Mouse (Mus musculus) heart, adult 2 months (tissue): ENCODE measurements around the gene Irf2bp2. TPM values are rescaled to one million over a fixed set of nuclear protein-coding genes. Genes with fewer than 3 reads are reported as not detected.
A peak's percentile ranks its signal among the peaks of the same experiment; 100 is the strongest.

Source experiments
- DNase-seq, 2 experiments: peaks; one replicate each; pipeline ENCODE4 v3.0.0; 2021
- H3K27ac ChIP-seq: fragments of 200-600 bp; 2 replicates; pipeline ENCODE4 v1.8.1; 2022
- H3K27me3 ChIP-seq: fragments of 200-500 bp; 2 replicates; pipeline ENCODE4 v1.6.1; 2012; ENCODE audit warnings: mild to moderate bottlenecking, low read length, inconsistent platforms, mixed read lengths; ENCODE audit not compliant: control insufficient read depth, insufficient read depth
- H3K36me3 ChIP-seq: fragments of 200-500 bp; 2 replicates; pipeline ENCODE4 v1.6.1; 2012; ENCODE audit warnings: low read length, inconsistent platforms; ENCODE audit not compliant: control insufficient read depth, insufficient read depth
- H3K4me1 ChIP-seq: fragments of 200-500 bp; 2 replicates; pipeline ENCODE4 v1.6.1; 2011; ENCODE audit warnings: low read length; ENCODE audit not compliant: control insufficient read depth, insufficient read depth
- H3K4me3 ChIP-seq: fragments of 200-600 bp; 2 replicates; pipeline ENCODE4 v1.8.1; 2022
- H3K79me2 ChIP-seq: fragments of 200-500 bp; replicated peaks from 2 replicates; pipeline ENCODE4 v1.6.1; 2012; ENCODE audit warnings: mild to moderate bottlenecking, inconsistent platforms, low read length, moderate library complexity, mixed read lengths; ENCODE audit not compliant: control insufficient read depth, insufficient read depth
- H3K9ac ChIP-seq: fragments of 200-500 bp; 2 replicates; pipeline ENCODE4 v1.6.1; 2012; ENCODE audit warnings: low read depth, mild to moderate bottlenecking, control low read depth, inconsistent platforms, low read length, mixed read lengths
- CTCF ChIP-seq: fragments of 200-600 bp; IDR thresholded peaks from 2 replicates; pipeline ENCODE4 v1.8.1; 2022; ENCODE audit warnings: antibody characterized with exemption, mild to moderate bottlenecking, moderate library complexity
- EP300 ChIP-seq: fragments of 200-500 bp; IDR thresholded peaks from 2 replicates; pipeline ENCODE4 v1.6.1; 2011; ENCODE audit warnings: low read depth, low read length, control low read depth; ENCODE audit not compliant: insufficient read depth
- POLR2A ChIP-seq: fragments of 200-500 bp; IDR thresholded peaks from 2 replicates; pipeline ENCODE4 v1.6.1; 2011; ENCODE audit warnings: mild to moderate bottlenecking, low read depth, low read length, control low read depth; ENCODE audit not compliant: insufficient read depth
- WGBS: fragments of 180-500 bp; shearing (Covaris S2); methylation state at CpG from one replicate; pipeline ENCODE4 v1.1.7; 2018; 5-methylcytosine and 5-hydroxymethylcytosine counted together
- intact Hi-C: fragments of 180-260 bp; cut with DNase I; formaldehyde crosslinking; loops from one replicate; pipeline ENCODE4 v1.15.1; 2025
- polyA plus RNA-seq: library from polyadenylated mRNA; depleted of rRNA; stranded (reverse); fragments of >200 nt; gene quantifications from 2 replicates; pipeline ENCODE4 v1.2.3, GENCODE M21; 2012
- total RNA-seq, 2 experiments: library from RNA; stranded (reverse); gene quantifications; 2 replicates each; pipeline ENCODE4 v1.2.3; 2021

Gene Irf2bp2
- total and polyA plus RNA-seq, 3 experiments = 33.8 to 132 (median 56.3) TPM

DNA sequence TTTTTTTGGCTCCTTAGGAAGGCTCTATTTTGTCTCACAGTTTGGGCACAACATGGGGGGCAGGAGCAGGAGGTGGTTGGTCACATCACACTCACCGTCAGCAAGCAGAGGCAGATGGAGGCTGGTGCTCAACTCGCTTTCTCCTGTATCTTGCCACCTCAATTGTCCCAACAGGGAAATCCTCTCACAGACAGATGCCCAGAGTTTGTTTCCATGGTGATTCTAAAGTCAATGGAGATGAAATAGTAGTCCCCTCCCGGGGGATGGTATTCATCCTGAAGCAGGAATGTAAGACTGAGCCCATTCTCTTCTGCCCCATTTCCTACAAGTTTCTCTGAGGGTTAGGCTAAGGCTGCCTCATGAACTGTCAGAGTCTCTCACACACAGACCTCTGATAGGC, 23.7 kb downstream of the Irf2bp2 start:
- Histone ChIP-seq H3K9ac (no peak overlapping the region), H3K4me3 (no peak overlapping the region), H3K79me2 (no peaks in the 10 kb centered on the region), H3K36me3 (no peaks in the 10 kb centered on the region), H3K27me3 (no peaks in the 10 kb centered on the region), H3K27ac (no peak overlapping the region), H3K4me1 (peaks cover 27% of the 10 kb centered on the region)
- TF ChIP-seq POLR2A (no peak), EP300 (no peak), CTCF (no peak)
- 89% methylated on average over 3 of the region's 3 CpGs for WGBS
- DNase-seq = no peak
- intact Hi-C loops = no loop called here

DNA sequence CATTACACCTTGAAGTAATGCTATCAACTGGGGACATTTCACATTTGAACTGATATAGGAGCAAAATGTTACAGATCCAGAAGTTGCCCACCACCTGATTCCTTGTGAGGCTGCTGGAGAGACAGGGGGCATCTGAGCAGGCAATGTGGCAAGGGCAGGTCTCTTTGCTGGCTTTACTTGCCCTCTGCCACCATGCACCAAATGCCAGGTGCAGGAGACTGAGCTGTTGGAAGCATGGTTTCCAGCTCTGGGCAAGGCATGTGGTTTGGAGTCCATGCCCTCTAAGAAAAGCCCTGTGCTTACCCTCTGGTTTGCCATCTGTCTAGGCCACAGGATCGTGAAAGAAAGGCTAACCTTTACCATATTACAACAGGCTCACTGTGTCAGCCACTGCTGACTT, 24.1 kb downstream of the Irf2bp2 start:
- no peak for TF ChIP-seq CTCF
- TF ChIP-seq EP300 = no peak
- no peak for TF ChIP-seq POLR2A
- no peak overlapping the region for H3K27ac ChIP-seq

GRCm38 (mm10) chr8:126567674-126568073, 26.1 kb downstream of the Irf2bp2 start:
- Histone ChIP-seq H3K27ac (peak overlapping the region; percentile 96), H3K4me3 (no peak overlapping the region), H3K9ac (0 out of 2 replicates have a peak overlapping the region, but pooled peaks have one; percentile 12), H3K27me3 (no peaks in the 10 kb centered on the region), H3K4me1 (peaks cover 31% of the 10 kb centered on the region), H3K79me2 (no peaks in the 10 kb centered on the region), H3K36me3 (no peaks in the 10 kb centered on the region)
- TF ChIP-seq POLR2A (peak; percentile 53; the same call in 1 of the 2 replicates), EP300 (peak; percentile 93), CTCF (no peak)
- WGBS = 63% methylated on average over 2 of the region's 2 CpGs
- DNase-seq = peak in 1 of 2 experiments; percentile 73
- intact Hi-C loops = loop anchor here (2.0 kb wide), 1 partner anchor 17 kb away; no protein-coding TSS in a partner anchor

More for the DNA sequence above, 24.1 kb downstream of the Irf2bp2 start:
- no peak for DNase-seq
- Histone ChIP-seq H3K79me2 (no peaks in the 10 kb centered on the region), H3K4me3 (no peak overlapping the region), H3K27me3 (no peaks in the 10 kb centered on the region), H3K36me3 (no peaks in the 10 kb centered on the region), H3K9ac (no peak overlapping the region), H3K4me1 (peaks cover 31% of the 10 kb centered on the region)
- 80% methylated on average over 1 of the region's 1 CpGs for WGBS
- intact Hi-C loops = no loop called here

DNA sequence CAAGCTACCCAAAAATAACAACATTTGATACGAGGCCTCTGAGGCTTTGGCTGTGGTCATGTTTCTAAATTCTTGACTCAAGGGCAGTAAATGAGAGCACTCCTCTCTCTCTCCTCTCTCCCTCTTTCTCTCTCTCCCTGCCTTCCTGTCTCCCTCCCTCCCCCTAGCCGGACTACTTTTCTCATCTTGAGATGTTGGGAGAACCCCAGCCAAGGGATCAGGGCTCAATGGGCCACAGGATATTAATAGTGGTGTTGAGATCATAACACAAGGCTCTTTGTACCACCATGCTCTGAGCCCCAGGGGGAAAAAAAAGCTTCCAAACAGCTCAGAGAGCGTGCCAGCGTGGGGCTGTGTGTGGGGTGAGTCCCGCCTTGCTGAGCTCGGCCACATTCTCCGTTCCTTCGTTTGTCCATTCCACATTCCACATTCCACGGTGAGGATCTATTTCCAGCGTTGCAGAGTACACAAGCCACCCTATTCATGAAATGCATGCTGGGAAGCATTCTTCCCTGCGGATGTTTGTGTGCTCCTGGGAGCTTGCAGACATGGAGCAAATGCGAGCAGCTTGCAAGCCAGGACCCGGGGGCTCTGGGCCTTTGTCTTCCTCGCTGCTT, 27.2 kb downstream of the Irf2bp2 start:
- Histone ChIP-seq H3K9ac (peak overlapping the region; percentile 32), H3K27ac (peak overlapping the region; percentile 96), H3K4me1 (peaks cover 30% of the 10 kb centered on the region), H3K27me3 (no peaks in the 10 kb centered on the region), H3K79me2 (no peaks in the 10 kb centered on the region), H3K36me3 (no peaks in the 10 kb centered on the region), H3K4me3 (no peak overlapping the region; the same call in 1 of the 2 replicates)
- DNase-seq = peak; percentile 72 to 82
- TF ChIP-seq POLR2A = peak; percentile 83
- peak; percentile 85 for TF ChIP-seq EP300
- TF ChIP-seq CTCF = no peak
- 9% methylated on average over 14 of the region's 14 CpGs for WGBS
- intact Hi-C loops = loop anchor here (2.0 kb wide), 1 partner anchor 18 kb away; no protein-coding TSS in a partner anchor

- Histone ChIP-seq H3K27ac (peak overlapping the region; percentile 96), H3K9ac (peak overlapping the region; percentile 40), H3K36me3 (no peaks in the 10 kb centered on the region), H3K79me2 (no peaks in the 10 kb centered on the region), H3K4me1 (peaks cover 25% of the 10 kb centered on the region), H3K27me3 (no peaks in the 10 kb centered on the region), H3K4me3 (no peak overlapping the region)
- DNase-seq = peak; percentile 73 to 84
- WGBS = 31% methylated on average over 6 of the region's 6 CpGs
- peak; percentile 32 for TF ChIP-seq CTCF
- TF ChIP-seq EP300 = peak; percentile 45; the same call in 1 of the 2 replicates
- TF ChIP-seq POLR2A = no peak
- intact Hi-C loops = loop anchor here (2.0 kb wide), 2 partner anchors 15 to 19 kb away; no protein-coding TSS in a partner anchor
Measured at GRCm38 (mm10) chr8:126565954-126566445, 27.8 kb downstream of the Irf2bp2 start.
